Mouse (Mus musculus) ES-E14 (cell line): ENCODE measurements at regions not wholly inside any gene's neighbourhood (a gene's known extent, or its start where the extent isn't known, plus 50 kb on each side); places are given as distances from the start of the nearest gene placed in this dataset.

Experiments used
- MAFK ChIP-seq: IDR thresholded peaks from 2 replicates; pipeline ENCODE4 v1.6.1; 2014; ENCODE audit warnings: mild to moderate bottlenecking, low read depth, low read length, inconsistent platforms; ENCODE audit not compliant: insufficient read depth
- ZC3H11A ChIP-seq: IDR thresholded peaks from 2 replicates; pipeline ENCODE4 v1.6.1; 2012; ENCODE audit warnings: low read depth, mild to moderate bottlenecking, inconsistent platforms, low read length, borderline replicate concordance
- ZNF384 ChIP-seq: IDR thresholded peaks from 2 replicates; pipeline ENCODE4 v1.6.1; 2012; ENCODE audit warnings: low read depth, low read length, inconsistent platforms

GRCm38 (mm10) chr9:115400461-115400860 is 90.2 kb upstream of the Stt3b start:
- TF ChIP-seq MAFK: no peak
- TF ChIP-seq ZNF384: no peak
- no peak for TF ChIP-seq ZC3H11A
